Mouse (Mus musculus) heart, postnatal 36 days (tissue): ENCODE measurements around the gene Myocos. TPM values are rescaled to one million over a fixed set of nuclear protein-coding genes. Genes with fewer than 3 reads are reported as not detected.

Experiments
- DNase-seq, 2 experiments: peaks; one replicate each; pipeline ENCODE4 v3.0.0; 2021 to 2022
- intact Hi-C: fragments of 180-260 bp; cut with DNase I; formaldehyde crosslinking; loops from one replicate; pipeline ENCODE4 v1.15.1; 2025
- microRNA-seq, 2 experiments: library from miRNA; unstranded; fragments of <30 nt; microRNA quantifications; one replicate each; pipeline ENCODE4 v1.2.0; 2021; ENCODE audit warnings: borderline number of aligned reads in 2 of 2
- total RNA-seq, 2 experiments: library from RNA; stranded (reverse); gene quantifications; 2 replicates each; pipeline ENCODE4 v1.2.3; 2021

Gene Myocos
- total RNA-seq, 2 experiments from 2014 or later = not detected

- no peak for DNase-seq
- intact Hi-C loops = no loop called here
These were observed 37.5 kb downstream of the Myocos start for GRCm38 (mm10) chr1:162620487-162620886.

- intact Hi-C loops = loop anchor here (5.0 kb wide), 1 partner anchor 63 kb away; no protein-coding TSS in a partner anchor
- DNase-seq = no peak
These were observed 42.5 kb downstream of the Myocos start for GRCm38 (mm10) chr1:162615511-162615910.

- intact Hi-C loops = no loop called here
- no peak for DNase-seq
These were observed 46.8 kb downstream of the Myocos start for GRCm38 (mm10) chr1:162611191-162611590.

- intact Hi-C loops = no loop called here
- no peak for DNase-seq
These were observed 48.3 kb downstream of the Myocos start for GRCm38 (mm10) chr1:162609633-162610250.

- intact Hi-C loops = no loop called here
These were observed 49.9 kb downstream of the Myocos start for GRCm38 (mm10) chr1:162608127-162608526.

GRCm38 (mm10) chr1:162601288-162601687, 56.7 kb downstream of the Myocos start:
- intact Hi-C loops = no loop called here
- DNase-seq = no peak

More at GRCm38 (mm10) chr1:162608127-162608526, 49.9 kb downstream of the Myocos start:
- no peak for DNase-seq

- no peak for DNase-seq
- intact Hi-C loops = no loop called here
These were observed 58.4 kb downstream of the Myocos start for GRCm38 (mm10) chr1:162599617-162600016.

GRCm38 (mm10) chr1:162597379-162598102, 60.5 kb downstream of the Myocos start:
- intact Hi-C loops = no loop called here
- no peak for DNase-seq

Small RNAs within 50 kb of the gene (microRNA-seq; reads per million reads assigned to microRNA genes)
- gene Gm27616 = 0 reads per million in 2 experiments

Other genes with a start within 250 kb of the Myocos start
- gene Dnm3, start 180.2 kb downstream of the Myocos start, total RNA-seq = 1 to 10 TPM; 5.2 to 10.0 TPM
- 1 to 10 TPM; 5.1 to 7.5 TPM for gene Mettl13, start 109.7 kb downstream of the Myocos start, total RNA-seq
- gene Vamp4, start 87.7 kb downstream of the Myocos start, total RNA-seq = 10 to 100 TPM; 22.8 to 23.7 TPM
- gene Myoc, start 19.1 kb downstream of the Myocos start, total RNA-seq = 1 to 10 TPM; 2.1 to 2.5 TPM
- 10 to 100 TPM; 70.8 to 77.9 TPM for gene Prrc2c, start 82.3 kb upstream of the Myocos start, total RNA-seq
- gene Fmo4, start 155.8 kb upstream of the Myocos start, total RNA-seq = under 1 TPM in 1 of 2 experiments, not detected in 1; 0.14 TPM
- gene Fmo1, start 208.4 kb upstream of the Myocos start, total RNA-seq = 10 to 100 TPM; 36.2 to 53.0 TPM
- 10 to 100 TPM; 40.6 to 56.9 TPM for gene Fmo2, start 240.5 kb upstream of the Myocos start, total RNA-seq